Mouse (Mus musculus) NIH3T3 (cell line): Measurements from ENCODE around the gene Nexn.
A peak's percentile ranks its signal among the peaks of the same experiment; 100 is the strongest.

Source experiments
- DNase-seq: peaks from one replicate; pipeline ENCODE4 v3.0.0-alpha.2; 2012; ENCODE audit warnings: low read depth

Gene Nexn

DNA sequence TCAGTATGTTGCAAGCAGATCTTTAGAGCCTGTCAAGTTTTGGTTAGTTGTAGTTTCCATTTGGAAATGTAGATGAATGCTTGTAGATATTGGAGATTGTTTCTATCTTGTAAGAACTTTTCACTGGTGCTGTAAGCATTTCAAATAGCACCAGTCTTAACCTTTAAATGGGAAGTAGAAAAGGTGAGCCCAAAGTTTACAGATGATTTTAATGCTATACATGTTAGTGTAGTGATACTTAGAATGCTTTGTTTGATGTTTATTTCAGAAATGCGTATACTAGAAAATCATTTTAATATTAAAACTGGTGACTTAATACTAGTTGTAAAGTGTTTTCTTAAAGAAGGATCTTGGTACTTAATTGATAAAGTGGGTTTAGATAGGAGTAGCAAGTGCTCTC, 30.3 kb downstream of the Nexn start:
- no peak for DNase-seq

DNA sequence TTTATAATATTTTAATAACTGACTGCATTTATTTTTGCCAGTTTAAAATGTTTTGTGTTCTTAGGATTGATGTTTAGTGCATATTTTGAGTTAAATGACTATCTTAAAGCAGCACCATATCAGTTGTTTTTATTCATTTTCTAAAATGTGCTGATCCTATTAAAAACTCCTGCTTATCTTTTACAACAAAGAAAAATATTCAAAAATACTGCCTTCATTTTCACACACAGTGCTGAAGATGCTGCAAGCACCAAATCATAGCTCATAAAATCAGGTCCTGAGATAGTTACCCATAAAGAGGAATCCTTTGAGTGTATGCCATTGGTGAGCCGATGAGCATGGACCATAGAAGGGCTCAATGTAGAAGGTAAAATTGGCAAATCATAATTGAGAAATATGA, 30.9 kb downstream of the Nexn start:
- no peak for DNase-seq

DNA sequence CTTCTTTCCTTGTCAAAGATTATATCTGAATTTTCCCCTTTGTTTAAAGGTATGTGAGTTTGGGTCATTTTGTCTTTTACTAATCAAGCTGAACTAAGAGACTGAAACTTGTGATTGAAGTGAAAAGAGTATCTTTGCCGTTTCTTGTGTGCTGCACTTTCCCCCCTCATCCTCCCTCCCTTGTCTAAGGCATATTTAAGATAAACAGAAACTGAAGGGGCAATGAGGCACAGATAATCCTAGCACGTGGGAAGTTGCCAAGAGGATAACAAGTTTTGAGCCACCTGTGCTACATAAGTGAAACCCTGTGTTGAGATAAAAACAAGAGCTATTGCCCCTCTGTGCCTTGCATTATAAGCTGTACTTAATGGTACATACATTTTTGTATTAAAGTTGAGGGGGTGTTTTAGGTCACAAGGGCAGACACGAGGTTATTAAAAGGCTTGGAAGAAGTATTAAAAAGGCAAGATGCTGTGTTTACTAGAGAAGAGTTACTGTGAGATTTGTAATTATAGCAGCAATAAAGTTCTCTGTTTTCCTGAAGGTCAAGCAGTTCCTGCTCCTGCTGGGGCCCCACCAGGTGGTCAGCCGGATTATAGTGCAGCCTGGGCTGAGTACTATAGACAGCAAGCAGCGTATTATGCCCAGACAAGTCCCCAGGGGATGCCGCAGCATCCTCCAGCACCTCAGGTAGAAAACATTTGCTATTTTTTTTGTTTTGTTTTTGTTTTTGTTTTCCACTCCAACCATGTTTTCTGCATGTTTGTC, 34.6 kb downstream of the Nexn start:
- no peak for DNase-seq

DNA sequence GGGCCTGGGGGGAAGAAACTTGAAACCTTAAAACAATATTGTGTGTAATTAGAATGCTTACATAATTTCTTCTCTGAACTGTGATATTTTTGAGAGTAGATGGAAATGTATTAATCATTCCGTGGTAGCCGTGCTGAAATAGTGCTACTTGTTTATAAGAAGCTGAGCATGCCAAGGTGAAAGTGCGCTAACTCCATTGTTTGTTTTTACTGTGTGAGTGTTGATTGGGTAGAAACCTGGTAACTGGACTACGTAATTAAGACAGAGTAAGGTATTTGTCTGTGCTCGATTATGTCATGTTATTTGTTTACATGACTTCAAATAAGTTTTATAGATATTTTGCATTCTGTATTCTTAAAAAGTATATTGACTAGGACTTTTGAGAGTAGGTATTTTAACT, 36.9 kb downstream of the Nexn start:
- DNase-seq: no peak

DNA sequence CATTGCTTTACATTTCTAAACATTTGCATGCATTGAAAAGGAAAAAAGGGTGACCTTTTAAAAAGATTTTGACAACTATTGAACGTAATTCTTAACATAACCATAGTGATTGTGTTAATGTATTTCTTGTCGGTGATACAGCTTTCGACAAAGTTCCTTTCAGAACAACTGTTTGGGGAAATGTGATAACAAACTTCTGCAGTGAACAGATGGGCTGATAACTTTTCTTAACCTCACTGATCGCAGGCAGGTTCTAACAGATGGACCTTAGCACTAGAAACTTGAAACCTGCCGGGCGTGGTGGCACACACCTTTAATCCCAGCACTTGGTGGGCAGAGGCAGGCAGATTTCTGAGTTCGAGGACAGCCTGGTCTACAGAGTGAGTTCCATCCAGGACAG, 37.3 kb downstream of the Nexn start:
- DNase-seq: no peak

DNA sequence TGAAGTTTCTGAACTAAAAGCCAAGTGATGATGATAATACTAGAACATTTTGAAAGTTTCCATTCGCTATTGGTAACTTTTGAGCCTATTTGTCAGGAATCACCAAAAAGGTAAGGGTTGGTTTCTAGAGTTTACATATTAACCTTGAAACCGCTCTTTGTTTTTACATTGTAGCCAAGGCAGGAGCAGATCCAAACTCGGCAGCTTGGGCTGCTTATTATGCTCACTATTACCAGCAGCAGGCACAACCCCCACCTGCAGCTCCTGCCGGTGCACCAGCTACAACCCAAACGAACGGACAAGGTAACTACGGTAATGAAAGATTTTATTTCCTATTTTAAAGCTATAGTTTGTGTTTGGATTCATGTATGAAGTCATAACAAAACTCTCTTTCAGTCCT, 40.2 kb downstream of the Nexn start:
- no peak for DNase-seq

DNA sequence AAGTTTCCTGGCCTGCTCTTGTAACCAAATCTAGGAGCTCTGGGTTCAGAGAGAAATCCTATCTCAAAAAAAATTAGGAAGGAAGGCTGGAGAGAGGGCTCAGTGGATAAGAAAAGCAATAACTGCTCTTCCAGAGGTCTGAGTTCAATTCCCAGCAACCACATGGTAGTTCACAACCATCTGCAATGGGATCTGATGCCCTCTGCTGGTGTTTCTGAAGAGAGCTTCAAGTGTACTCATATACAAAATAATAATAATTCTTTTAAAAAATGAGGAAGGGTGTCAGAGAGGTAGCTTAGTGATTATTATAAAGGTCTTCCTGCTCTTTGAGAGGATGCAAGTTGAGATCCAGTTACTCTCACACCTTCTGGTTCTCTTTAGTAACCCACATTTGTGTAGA, 41.2 kb downstream of the Nexn start:
- DNase-seq: no peak

DNA sequence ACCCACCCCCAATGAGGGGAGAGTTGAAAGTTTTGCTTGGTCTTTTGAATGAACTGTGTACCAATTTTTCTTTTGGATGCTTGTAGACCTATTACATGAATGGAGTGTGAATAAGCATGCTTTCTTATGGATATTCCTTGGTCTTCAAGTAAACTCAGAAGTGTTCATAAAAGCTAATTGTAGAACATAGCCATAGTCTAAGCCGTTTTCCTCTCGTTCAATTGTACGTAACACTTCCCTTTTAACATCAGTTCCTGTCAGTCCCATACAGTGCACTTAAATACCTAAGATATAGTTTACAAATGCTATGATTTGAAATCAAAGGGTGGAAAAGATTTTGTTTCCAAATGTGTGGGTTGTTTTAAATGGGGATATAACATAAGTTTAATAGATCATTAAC, 52.7 kb downstream of the Nexn start:
- no peak for DNase-seq

DNA sequence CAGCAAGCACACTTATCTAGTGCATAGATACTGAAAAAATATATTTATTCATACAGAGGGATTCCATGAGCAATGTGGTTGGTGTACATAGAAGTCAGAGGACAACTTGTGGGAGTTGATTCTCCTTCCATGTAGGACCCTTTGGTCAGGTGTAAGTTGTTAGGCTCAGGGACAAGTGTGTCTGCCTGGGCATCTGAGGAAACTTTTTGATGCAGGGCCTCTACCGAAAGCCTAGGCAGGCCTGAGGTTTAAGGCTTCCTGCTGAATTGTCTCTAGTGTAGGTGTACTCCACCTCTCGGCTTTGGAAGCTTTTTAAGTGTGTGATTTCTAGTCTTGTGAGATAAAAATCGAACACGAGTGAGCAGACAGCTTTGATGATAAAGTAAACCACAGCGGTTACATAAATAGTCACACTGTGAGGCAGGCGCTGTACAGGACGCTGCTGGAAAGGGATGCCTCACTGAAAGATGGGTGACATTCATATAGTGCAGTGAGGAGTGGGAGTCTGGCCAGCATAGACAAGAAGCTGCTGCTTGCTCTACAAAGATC, 54.3 kb downstream of the Nexn start:
- DNase-seq: peak; percentile 36

DNA sequence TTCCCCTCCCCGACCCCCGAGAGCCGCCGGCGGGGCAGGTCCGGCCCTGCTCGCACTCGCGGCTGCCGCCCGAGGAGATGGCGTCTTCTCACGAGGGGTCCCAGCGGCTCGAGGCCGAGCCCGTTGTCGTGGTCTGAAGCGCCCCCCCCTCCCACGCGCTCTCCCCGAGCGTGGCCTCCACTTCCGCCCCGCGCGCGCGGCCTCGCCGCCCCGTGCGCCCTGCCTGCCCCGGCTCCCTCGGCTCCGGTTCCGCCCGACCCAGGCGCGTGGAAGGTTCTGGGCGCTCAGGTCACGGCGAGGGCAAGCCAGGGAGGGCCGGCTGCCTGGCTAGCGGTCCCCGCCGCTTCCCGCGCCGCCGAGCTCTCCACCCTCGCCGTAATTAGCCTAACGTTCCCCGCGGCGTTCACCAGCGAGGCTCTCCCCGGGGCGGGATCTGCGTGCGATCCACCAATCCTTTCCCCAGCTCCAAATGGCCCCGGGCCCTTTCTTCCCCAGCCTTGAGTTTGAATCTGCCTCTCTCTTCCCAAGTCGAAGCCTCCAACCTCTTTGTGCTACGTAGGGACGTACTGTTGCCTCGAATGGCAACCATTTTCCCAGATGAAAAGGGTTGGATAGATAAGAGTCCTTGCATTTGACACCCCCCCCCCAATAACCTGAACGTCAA, 55.3 kb downstream of the Nexn start:
- peak; percentile 82 for DNase-seq

DNA sequence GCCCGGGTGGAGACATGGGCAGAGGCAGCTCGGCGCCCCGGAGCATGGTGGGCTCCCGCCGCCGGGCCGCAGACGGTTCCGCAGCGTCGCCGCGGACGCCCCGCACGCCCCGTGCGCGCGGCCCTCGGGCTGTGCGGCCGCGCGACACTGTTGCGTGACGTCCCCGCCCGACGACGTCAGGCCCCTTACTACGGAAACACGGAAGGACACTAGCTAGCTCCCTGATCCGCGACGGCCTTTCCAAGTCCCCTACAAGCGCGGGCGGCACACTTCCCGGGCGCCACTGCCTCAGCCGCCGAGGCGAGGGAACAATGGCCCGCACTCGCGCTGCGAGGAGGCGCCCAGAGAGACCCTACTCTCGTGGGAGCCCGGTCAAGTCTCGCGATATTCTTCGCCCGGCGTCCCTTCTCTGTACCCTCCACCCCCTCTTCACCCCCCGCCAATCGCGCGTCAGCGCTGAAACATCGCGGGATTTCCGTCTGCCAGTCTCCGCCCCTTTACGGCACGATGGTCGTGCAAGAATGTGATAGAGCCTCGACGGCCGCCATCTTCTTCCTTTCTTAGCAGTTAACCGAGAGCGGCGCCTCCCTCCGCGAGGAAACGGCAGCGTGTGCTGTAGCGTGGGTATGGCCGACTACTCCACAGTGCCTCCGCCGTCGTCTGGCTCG, 56.0 kb downstream of the Nexn start, which contains the start of the genes Dnajb4 and Fubp1:
Dnajb4 (minus strand) TSS at position 336 of the 668 bp plus-strand sequence.
Fubp1 (plus strand) TSS at position 456 of the 668 bp plus-strand sequence.
- peak; percentile 100 for DNase-seq

DNA sequence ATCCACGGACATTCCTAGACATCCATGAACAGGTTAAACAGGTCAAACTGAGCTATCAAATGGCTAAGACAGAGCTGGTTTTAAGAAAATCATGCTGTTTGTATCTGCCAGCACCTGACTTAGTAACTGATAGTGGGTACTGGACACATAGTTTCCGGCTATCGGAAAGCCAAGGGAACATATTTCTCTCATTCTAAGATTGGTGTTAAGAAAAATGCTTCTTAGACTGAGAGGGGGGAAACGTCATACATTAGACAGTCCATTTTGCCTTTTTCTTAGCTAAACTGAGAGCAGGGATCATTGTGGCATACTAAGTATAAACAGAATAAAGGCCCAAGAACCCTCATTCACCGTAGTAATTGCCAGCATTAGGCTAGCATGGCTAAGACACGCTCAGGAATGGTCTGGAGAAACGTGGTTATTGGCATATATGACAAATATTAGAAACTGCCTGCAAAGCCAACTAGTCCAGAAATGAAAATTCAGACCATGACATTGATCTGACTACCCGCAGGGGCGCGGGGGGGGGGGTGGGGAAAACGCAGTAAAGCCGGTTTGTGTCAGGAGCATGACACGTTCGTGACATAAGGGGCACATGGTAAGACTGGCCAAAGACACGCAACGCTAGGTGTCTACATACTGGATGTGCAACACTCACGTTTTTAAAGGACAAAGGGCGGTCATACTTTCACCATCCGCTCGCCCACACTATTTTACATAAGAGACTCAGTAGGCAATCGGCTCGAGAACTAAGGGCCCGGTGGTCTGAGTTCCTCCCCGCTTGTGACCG, 56.8 kb downstream of the Nexn start:
- peak; percentile 65 for DNase-seq

DNA sequence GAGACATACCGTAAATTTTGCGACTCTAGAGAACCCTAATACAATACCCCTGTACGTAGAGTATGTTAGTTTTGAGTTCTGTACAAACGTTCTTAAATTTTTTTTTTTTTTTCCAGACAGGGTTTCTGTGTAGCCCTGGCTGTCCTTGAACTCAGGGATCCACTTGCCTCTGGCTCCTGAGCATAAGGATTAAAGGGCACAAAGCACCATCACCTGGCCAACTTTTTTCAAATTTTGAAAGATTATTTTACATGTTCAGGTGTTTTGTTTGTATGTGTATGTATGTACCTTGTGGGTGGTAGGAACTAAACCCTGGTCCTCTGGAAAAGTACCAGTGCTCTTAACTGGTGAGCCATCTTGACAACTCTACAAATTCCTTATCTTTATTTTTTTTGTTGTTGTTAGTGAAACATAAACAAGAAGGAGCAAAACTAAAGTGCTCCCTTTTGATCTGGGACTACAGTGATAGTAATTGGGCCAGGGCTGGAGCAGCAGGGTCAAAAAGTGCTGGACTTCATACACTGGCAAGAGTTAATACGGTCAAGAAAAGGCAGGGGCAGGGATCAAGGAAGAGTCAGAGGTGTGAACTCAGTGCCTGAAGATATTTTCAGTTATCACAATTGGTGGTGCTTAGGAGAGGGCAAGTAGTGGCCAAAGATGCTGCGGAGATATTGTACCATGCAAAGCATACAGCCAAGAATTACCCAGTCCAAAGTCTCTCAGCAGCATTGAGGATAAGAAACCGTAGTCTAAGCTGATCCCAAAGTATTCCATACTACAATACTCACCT, 57.9 kb downstream of the Nexn start:
- no peak for DNase-seq

DNA sequence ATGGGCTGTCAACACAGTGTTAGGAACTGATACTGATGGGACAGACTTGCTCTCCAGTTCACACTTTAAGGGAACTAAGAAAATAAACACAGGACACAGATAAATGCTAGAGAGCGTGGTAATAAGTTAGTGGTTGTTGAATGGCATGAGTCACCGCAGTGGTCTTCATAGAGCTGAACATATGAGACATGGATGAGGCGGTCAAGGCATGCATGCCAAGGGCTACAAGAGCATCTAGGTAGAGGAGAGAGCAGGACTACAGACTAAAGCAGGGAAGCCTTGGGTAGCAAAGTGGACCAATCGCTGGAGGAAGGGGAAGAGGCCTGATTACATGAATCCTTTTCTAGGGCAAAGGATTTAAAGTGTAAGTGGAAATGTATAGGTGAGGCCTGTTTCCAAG, 59.0 kb downstream of the Nexn start:
- peak; percentile 44 for DNase-seq

DNA sequence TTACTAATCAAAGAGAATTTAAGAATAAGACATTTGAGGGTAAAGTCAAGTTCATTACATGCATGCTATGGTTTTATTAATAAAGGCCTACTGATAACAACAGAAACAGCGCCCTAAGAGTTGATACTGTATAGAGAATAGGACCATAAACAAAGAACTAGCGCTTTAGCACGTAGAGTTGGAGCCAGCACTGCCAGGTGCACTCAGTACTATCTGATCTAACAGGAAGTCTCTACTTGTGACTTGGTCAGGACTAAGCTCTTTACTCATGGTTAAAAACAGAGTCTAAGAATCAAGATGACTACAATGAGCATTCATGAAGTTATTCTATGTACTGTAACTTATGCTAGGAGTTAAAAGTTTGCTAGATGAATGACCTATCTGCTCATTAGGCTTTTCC, 61.6 kb downstream of the Nexn start:
- DNase-seq: no peak

DNA sequence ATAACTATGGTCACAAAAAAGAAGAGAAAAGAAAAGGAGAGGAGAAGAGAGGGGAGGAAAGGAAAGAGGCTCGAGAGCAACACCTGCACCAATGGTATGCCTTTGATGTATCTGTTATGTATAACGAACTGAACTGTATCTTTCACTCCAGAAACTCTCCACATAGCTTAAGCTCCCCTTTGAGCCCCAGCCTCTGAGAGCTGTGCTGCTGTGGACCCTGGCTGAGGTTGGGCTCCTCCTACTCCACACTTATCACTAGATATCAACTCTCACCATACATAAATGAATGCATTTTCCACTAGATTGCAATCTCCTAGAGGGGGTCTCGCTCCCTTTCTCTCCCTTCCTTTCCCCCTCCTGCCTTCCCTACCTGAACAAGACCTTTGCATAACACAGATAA, 62.2 kb downstream of the Nexn start:
- no peak for DNase-seq

DNA sequence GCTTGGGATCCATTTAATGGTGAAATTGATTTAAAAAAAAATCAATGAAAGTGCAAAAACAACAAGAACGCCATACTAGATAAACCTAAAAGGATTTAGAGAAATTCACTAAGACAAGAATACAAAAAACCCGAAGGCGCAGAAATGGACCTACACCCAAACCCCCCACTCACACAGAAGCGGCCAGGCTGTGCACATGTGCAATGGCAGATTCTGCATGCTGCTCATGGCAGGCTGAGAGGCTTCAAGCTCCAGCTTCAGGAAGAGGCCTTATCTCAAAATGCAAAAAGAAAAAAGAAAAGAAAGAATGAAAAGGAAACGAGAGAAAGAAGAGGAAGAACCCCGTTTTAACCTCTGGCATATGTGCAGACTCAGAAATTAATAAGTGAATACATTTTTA, 62.7 kb downstream of the Nexn start:
- no peak for DNase-seq

DNA sequence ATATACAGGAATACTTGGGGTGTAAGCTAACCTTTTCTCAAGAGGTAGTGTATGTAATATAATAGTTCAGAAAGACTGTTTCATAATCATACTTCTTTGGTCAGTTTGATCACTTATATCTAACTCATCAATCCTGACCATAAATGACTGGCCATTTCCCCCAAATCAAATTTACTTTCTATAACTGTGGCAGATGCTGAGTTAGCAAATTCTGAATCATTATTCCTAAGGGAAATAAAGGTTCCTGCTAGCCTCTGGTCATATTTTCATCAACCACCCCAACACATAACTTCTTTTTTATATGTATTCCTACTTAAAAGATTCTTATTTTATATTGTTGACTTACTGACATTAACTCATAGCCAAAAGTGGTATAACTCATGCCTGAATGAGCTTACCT, 63.2 kb downstream of the Nexn start:
- no peak for DNase-seq

DNA sequence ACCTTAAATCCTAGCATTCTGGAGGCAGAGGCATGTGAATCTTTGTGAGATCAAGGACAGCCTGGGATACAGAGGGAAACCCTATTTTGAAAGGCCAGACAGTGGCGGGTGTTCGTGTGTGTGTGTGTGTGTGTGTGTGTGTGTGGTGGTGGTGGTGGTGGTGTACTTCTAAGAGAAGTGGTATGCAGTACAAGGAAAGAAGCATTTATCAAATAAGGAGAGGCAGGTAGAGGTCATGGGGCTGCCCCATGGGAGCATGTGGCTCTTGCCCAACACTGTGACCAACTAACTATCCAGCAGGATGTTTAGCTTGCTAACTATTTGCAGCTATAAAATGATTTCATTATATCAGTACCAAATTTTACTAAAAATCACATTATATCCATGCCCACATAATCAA, 64.5 kb downstream of the Nexn start:
- no peak for DNase-seq

DNA sequence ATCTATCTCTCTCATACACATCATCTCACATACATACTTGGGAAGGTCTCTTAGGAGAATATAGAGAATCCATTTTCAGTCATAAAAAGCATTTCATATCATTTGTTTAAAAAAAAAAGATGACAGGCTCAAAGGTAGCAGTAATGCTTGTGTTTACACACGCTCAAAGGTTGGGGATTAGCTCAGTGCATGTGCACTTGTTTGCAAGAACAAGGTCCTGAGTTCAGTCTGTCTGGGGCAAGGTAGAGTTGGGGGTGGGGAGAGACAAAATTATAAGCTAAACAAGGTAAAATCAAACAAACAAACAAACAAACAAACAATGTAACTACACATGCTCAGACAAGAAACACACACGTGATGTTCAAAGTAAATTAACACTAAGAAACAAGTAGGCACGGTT, 65.0 kb downstream of the Nexn start:
- DNase-seq: no peak

DNA sequence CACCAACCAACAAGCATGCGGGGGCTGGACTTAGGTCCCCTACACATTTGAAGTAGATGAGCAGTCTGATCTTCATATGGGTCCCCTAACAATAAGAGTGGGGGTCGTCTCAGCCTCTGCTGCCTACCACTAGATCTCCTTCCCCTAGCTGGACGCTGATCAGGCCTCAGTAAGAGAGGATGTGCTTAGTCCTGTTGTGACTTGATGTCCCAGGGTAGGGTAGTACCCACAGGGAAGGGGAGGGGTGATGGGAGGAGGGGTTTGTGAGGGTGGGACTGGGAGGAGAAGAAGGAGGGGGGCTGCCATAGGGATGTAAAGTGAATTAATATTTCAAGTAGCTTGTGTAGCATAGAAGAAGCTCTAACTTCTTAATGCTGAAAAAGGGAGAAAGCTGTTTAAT, 67.0 kb downstream of the Nexn start:
- DNase-seq: no peak
